Mouse (Mus musculus): ENCODE measurements at regions not wholly inside any gene's neighbourhood (a gene's known extent, or its start where the extent isn't known, plus 50 kb on each side); places are given as distances from the start of the nearest gene placed in this dataset.

DNA sequence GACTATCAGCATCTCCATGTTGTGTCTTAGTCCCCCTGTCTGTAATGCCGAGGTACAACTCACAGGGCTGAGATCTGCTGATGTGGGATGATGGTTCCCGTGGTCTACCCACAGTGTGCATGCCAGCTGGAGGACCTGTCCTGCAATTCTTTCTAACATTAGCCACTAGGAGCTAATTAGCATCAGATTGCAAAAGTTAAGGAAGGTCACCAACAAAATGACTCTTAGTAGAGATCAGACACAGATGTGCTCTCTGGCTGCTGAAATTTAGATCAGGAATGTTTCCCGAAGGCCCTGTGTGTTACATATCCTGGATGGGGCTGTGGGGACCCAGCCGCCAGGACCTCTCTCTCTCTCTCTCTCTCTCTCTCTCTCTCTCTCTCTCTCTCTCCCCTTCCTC is 218.8 kb upstream of the 4931429L15Rik start:
- DNase-seq (ENCODE audit: low spot score in 2 of 2) = no peak

DNA sequence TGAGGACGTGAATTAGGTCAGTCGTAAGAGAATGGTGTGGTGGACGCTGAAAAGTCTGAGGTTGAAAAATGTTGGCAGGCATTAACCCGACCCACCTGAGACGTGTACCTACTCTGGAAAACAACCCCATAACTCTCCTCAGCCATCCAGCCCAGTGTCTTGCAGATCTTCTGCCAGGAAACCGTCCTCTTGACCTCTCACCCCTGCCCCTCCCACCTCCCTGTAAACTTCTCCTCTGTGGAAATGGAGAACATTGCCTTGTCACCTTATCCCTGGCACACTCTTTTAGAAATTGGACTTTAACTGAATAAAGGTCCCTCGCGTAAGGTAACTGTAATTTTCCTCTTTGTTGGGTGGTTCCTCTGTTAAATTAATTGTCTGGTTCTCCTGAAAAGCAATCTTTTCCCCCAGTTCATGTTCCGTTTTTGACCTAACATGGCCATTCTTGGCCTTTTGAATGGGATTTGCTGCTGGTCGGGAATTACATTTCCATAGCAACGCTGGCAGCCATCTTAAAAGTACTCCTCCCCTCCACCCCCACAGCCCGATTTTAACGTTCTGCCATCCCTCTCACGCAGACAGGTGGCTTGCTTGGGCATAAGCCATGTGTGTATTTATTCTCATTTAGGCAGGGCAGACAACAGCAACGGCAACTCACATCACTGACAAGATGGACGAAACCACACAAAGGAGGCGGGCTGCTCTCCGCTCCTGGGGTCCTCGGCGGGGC is 196.8 kb upstream of the 4931429L15Rik start:
- peak in 1 of 2 experiments; percentile 25 for DNase-seq (ENCODE audit: low spot score in 2 of 2)

DNA sequence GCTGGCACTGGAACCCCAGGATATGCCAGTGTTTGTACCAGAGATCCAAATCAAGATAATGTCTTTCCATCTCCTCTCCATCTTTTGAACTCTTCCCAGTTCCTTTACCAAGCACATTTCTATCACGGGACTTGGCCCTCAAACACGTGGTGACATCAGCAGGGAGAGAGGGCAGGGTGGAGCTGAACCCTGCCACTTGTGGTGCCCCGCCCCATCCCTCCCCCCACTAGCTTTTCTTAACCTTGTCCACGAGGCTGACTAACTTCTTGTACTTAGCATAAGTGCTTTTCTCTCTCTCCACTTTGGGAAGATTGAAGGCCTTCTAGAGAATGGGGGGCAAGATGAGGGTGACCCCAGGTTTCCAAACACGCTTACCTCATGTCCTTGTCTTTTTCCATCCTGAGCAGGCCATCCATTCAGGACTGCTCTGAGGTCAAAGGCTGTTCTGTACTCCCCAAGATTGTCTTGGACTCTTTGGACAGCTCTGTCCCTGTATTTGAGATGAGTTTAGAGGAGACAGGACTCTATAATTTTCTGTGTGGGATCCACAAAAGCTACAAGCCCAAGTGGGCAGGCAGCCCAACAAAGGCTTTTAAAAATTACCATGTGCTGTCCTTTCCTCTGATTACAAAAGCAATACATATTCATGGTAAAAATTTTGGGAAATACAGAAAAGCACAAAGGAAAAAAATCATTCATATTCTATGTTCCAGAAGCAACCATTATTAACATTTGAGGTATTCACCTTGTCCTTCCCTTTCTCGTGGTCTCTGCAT is 192.7 kb upstream of the 4931429L15Rik start:
- DNase-seq (ENCODE audit: low spot score in 2 of 2) = peak in 1 of 2 experiments; percentile 43

DNA sequence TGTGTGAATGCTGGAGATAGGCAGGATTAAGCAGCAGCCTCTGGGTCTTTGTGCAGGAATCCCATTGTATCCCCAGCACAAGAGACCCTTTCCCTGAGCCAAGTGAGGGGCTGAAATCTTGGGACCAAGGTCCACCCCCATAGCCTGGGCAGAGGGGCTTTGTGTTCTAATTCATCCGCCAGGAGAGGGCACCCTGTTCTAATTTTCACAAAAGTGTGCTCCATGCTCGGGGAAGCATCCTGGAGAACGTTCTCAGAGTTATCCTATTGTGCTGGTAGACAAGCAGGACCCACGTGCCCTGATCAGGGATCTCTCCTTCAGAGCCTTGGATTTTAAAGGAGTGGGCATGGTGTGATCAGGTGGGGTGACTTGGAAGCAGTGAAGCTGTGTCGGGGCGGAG is 191.5 kb upstream of the 4931429L15Rik start:
- peak in 1 of 2 experiments; percentile 38 for DNase-seq (ENCODE audit: low spot score in 2 of 2)

DNA sequence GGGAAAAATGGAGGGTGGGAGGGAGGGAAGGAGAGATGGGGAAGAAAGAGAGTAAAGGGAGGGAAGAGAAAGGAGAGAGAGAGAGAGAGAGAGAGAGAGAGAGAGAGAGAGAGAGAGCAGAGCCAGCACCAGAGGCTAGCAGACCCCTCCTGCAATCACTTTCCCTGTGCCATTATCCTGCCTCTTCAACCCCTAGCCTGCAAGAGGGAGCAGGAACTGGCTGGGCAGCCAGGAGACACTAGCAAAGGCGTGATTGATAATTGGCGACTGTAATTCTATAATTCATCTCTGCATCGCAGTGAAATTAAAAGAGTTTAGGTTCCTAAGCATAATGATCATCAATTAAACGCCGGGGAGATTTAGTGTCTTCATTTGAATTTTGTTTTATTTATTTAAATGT is 190.1 kb upstream of the 4931429L15Rik start:
- DNase-seq (ENCODE audit: low spot score in 2 of 2) = no peak

DNA sequence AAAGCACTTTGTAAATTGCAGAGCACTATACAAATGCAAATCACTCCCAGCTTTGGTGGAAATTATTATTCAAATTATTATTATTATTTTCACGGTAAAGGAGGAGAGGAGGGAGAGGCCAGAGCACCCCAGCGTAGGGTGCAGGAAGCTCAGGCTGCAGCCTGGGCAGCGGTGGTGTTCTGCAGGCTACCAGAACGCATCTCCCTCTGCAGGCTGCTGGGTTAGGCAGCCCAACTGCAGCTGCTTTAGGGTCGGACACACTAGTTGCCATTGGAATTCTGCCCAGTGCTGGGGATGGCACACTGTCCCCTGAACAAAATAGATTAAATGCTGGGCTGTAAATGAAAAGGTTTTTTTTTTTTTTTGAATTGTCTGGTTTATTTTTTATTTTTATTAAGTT is 189.7 kb upstream of the 4931429L15Rik start:
- DNase-seq (ENCODE audit: low spot score in 2 of 2) = no peak

DNA sequence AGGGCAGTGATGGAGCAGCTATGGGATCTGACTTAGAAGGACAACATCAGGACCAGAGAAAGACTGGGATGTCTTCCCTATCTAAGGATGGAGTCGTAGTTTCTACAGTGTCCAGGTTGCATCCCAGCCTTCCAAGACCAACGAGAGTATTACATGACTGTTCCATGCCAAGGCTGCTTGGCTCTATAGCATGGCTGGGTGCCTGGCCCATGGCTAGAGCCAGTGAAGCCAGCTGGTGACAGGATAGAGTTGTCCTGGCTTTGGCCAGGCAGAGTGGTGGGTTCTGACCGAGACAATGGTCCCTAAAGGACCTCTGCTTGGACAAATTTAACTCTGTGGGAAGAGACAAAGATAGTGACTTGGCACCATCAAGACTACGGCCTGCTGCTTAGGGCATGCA is 187.2 kb upstream of the 4931429L15Rik start:
- DNase-seq (ENCODE audit: low spot score in 2 of 2) = no peak

DNA sequence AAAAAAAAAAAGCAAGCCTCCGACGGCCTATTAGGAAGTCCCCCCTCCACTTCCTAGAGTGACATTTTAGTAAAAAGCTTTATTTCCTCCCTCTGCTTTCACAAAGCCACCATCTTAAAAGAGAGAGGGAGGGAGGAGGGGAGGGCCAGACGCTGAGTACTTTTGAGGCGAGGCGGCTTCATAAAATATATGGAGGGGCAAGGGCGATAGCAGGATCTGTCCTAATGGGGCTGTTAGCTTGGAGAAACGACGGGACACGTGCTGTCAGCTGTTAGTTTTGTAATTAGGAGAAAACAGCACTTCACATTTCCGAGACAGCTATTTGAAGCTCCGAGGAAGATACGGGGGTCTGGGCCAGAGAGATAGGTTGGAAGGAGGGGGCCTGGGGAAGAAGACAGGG is 184.8 kb upstream of the 4931429L15Rik start:
- no peak for DNase-seq (ENCODE audit: low spot score in 2 of 2)

DNA sequence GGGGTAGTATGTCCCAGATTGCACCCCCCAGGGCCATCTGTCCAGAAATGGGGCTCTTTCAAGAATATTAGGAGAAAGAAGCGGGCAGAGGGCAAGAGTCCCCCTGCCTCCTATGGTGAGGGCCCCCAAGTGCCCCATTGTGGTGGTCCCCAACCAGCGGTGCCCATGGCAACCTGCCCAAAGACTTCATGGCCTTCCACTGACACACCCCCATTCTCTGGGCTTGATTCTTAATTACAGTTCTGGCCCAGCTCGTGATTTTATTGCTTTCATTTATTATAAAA is 184.3 kb upstream of the 4931429L15Rik start:
- no peak for DNase-seq (ENCODE audit: low spot score in 2 of 2)

DNA sequence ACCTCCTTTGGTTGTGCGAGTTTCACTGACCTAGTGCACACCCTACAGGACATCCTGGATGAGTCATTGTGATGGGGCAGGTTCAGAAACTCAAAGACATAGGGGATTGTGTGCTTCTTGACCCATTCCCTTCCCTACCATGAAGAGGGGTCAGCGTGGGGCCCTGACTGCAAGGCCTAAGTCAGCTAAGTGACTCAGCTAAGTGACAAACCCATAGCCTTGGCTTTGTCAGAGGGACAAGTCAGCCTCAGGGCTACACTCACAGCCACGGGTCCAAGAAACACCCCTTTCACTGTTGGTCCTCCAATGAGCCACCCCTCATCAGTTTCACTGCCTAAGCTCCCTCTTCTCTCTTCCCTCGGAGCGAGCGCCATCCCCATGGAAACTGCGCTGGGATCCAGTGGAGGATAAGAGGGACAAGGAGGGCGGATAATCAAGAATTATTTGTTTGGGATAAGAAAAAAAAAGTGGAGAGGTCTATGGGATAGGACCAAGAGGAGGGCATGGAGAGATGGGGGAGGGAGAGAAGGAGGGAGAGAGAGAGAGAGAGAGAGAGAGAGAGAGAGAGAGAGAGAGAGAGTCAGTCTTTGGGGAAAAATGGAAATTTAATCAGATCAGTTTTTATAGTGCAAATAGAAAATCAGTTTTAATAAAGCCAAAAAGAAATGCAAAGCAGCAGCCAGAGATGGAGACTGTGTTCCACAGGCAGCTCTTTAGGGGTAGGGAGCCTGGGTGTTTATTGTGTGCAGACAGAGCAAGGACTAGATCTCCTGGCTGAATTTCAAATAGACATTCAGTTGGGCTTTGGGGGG is 183.7 kb upstream of the 4931429L15Rik start:
- no peak for DNase-seq (ENCODE audit: low spot score in 2 of 2)

DNA sequence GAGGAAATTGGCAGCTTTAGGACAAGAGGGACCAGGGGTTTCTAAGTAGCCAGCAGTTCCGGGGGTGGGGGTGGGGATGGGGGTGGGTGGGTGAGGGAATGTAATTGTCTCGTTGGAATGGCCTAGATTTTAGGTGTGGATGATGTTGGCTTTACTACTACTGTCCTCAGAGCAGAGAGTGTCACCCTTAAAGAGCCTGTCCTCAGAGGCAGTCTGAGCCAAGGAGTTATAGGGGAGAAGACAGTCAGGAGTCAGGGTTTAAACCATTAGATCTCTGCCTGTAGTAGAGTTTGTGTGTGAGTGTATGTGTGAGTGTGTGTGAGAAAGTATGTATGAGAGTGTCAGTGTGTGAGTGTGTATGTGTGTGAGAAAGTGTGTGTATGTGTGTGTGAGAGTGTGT is 179.6 kb upstream of the 4931429L15Rik start:
- no peak for DNase-seq (ENCODE audit: low spot score in 2 of 2)

DNA sequence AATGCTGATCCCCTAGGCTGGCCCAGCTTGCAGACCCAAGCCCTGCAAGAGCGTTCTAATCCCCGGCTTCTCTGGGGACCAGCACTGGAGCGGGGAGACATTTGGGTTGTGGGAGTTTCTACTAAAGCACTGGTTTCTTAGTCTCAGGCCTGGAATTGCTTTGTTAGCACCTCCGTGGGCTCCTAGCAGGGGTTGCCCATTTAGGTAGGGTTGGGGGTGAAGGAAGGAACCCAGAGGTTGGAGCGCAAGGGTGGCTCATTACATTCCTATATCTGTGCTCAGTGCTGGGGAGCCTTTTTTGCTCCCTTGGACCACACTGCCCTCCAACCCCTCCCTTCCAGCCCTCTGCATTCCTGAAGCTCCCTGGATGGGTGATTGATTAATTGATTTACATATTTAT is 179.1 kb upstream of the 4931429L15Rik start:
- no peak for DNase-seq (ENCODE audit: low spot score in 2 of 2)

DNA sequence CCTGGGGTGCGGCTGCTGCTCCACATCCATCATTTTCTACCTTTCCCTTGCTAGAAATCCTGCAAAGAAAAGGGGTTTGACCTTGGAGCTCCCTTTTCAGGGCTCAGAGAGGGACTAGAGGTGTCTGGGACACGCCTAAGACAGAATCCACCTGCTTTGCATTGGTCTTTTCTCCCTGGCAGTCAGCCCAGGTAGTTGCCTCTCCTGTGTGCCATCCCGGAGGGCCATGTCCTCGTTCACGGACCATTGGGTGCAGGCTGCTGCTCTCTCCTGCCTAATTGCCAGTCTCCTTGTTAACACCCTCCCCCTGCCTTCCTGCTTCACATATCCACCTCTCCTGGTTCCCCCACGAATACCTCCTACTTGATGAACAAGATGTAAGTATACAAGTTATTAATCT is 175.5 kb upstream of the 4931429L15Rik start:
- no peak for DNase-seq (ENCODE audit: low spot score in 2 of 2)

DNA sequence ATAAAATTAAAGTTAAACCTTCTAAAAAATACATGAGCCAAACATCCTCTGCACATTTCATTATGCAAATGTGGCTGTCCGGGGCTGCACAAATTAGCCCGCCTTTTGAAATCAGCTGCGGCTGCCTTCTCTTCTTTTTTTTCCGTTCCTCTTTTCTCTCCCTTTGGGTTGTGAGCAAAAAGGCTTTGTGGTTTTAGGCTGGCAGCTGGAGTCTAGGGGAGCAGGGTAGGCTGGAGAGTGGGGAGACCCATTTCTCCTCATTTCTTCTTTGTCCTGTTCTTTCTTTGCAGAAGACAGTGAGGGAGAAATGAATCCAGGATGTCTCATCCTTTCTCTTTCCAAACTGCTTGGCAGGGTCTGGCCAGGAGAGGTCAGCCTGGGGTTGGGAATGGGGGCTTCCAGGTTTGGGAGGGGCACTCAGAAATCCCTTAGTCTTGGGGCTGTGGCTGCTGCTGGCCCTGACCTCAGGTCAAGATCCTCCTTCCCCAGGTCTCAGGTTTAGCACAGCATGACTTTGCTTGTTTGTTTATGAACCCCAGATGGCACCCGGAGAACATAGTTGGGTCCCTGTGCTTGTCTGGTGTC is 163.2 kb upstream of the 4931429L15Rik start:
- DNase-seq (ENCODE audit: low spot score in 2 of 2) = no peak

DNA sequence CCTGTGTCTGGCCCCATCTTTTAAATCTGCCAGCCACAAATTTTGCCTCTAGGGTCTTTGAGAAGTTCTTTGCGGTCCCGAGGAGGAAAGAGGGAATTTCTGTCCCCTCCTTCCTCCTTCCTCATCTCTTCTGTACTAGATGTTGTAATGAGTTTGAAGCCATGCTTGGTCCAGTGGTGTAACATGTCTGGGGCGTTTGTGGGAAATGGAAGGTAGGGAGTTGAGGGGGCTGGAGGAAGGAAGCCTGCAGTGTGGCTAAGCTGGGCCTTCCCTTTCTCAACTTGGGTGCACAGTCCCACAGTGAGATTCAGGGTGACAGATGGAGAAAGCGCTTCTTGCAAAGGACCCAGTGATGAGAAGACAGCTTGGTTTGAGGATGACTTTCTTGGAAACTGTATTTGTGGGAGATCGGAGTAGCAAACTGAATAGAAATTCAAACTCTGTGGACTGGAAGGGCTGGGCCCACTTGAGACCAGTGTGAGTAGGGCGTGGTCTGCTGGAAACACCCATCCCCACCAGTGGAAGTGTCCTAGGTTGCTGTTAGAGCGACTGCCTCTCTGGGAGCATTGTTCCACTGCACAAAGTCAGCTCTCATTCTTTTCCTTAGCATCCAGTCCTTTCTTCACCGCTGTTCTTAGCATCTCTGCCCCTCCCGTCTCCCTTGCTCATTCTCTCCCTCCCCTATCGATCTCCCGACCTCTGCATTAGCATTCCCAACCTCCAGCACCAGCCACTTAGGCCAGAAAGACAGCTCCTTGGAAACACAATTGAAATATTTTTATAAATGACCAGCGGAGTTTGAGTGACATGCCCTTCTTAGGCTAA is 162.5 kb upstream of the 4931429L15Rik start:
- DNase-seq (ENCODE audit: low spot score in 2 of 2) = no peak

DNA sequence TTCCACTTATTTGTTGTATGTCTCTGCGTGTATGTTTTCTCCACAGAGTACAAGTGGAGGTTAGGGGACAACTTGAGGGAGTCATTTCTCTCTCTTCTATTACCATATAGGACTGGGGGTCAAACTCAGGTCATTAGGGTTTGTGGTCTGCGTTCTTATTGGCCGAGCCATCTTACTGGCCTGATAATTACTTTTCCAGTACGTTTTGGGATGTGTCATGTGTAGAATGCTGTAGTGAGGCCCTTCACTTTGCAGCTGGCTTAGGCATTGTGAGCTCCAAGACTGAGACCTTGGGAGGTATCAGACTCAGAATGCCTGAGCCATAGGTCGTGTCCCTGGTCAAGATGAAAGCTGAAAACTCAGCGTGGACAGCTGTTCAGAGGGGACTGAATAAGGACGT is 161.7 kb upstream of the 4931429L15Rik start:
- DNase-seq (ENCODE audit: low spot score in 2 of 2) = no peak

DNA sequence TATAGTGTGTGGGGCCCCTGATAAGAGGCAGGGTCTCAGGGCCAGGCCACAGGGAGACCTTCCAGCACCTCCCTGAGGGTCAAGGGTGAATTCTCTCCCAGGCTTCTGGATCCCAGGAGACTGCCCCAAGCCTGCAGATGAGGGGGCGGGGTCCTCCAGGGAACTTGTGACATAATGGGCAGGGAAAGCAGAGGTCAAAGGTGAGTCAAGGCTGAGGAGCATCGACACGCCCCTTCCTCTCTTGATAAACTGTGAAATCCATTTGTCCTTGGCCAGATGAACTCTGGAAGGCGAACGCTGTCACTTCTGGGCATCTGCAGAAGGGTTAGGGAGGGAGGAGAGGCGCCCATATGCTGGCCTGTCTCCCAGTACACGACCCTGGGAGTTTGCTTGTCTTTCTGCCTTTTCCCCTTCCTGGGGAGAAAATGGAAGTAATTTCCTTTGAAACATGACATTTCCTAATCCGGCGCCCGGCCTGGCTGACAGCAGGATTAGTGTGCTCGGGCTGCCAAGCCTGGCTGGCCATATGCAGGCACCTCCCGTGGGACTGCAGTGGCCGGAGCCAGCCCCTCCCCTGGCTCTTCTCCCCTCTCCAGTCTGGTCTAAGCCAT is 160.4 kb upstream of the 4931429L15Rik start:
- DNase-seq (ENCODE audit: low spot score in 2 of 2) = no peak

DNA sequence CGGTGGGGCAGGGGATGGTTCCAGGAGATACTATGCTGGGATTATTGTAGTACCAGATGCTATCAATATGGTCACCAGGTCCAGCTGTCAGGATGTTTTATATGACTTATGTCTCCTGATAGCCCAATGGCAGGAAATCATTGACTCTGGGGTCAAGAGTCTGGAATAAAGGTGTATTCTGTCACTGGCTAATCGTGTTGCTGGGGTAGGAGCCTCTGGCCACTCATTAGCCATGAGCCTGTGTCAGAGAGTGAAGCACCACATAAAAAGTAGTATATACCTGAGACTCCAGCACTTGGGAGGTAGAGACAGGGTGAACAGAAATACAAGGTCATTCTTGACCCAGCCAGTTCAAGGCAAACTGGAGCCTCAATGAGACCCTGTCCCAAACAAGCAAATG is 158.8 kb upstream of the 4931429L15Rik start:
- DNase-seq (ENCODE audit: low spot score in 2 of 2) = no peak

DNA sequence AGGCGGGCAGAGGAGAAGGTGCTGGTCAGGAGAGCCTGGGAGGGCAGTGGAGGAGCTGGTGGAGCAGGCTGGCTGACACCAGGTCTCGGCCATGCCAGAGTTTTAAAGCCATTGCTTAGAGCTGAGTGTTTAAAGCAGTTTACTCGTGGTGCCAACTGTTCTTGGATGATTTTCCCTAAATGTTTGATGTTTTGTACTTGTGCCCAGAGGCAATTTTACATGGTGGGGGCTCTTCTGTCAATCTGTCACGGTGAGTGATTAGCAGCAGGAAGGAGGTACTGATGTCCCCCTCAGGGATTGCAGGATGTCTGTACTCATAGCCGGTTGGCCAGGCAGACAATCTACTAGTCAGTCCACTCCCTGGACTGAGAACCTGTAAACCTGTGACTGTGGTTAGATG is 156.7 kb upstream of the 4931429L15Rik start:
- DNase-seq (ENCODE audit: low spot score in 2 of 2) = no peak

DNA sequence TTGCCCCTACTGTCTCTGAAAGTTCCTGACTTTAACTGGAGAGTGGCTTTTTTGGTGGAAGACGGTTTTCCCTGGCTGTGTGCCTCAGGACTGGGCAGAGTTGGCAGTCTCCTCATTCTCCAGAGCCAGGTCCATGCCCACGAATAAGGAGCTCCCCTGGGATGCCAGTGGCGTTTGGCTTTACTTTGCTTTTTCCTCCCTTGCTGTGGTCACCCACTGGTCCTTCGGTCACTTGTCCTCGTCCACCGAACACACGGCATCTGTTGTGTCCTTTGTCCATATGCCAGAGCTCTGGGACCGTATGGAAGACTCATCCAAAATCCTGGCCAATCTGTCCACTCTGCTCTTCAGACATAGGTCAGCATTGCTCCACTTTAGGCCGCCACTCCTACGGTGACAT is 153.9 kb upstream of the 4931429L15Rik start:
- no peak for DNase-seq (ENCODE audit: low spot score in 2 of 2)

DNA sequence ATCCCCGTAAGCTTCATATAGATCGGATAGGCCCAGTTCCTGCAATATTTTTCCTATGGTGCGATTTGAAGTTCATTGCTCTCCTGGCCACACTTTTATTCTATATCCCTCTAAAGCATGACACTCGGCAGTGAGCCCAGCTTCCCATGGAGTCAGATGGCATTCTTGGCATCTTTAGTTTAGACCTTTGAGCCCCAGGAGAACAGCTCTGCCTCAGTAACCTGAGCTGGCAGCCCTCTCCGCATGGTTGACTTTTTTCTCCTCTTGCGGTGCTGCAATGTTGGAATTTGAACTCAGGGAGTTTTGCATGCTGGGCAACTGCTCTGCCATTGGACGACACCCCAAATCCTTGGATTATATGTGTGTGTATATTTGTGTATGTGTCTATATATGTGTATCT is 149.7 kb upstream of the 4931429L15Rik start:
- DNase-seq (ENCODE audit: low spot score in 2 of 2) = no peak
